Mouse (Mus musculus): ENCODE results near the gene Npnt. TPM values are rescaled to one million over a fixed set of nuclear protein-coding genes. Genes with fewer than 3 reads are reported as not detected.

Npnt gene
- polyA plus RNA-seq (2014; fragmentation: Illumina TruSeq; extraction: RNeasy Lipid Tissue Mini Kit (QIAGEN cat#74804); ENCODE audit: low replicate concordance), result 38.0 TPM

GRCm38 (mm10) chr3:132949791-132950528 is at the start of gene Npnt:
Gene Npnt (minus strand): TSS chr3:132950291.

Other genes starting within 250 kb of the Npnt start
- gene Ints12, start 141.5 kb upstream of the Npnt start, polyA plus RNA-seq (2014; fragmentation: Illumina TruSeq; extraction: RNeasy Lipid Tissue Mini Kit (QIAGEN cat#74804); ENCODE audit: low replicate concordance), result 26.0 TPM
- gene Gstcd, start 141.7 kb upstream of the Npnt start, polyA plus RNA-seq (2014; fragmentation: Illumina TruSeq; extraction: RNeasy Lipid Tissue Mini Kit (QIAGEN cat#74804); ENCODE audit: low replicate concordance), result 11.7 TPM